Mouse (Mus musculus) olfactory bulb, adult 2 months (tissue): Measurements from ENCODE around the gene B4gat1.

Experiments used
- CTCF ChIP-seq: fragments of 200-500 bp; IDR thresholded peaks from 2 replicates; pipeline ENCODE4 v1.5.1; 2012; ENCODE audit warnings: low read depth, mild to moderate bottlenecking, low read length, moderate library complexity; ENCODE audit not compliant: insufficient read depth
- POLR2A ChIP-seq: fragments of 200-500 bp; IDR thresholded peaks from 2 replicates; pipeline ENCODE4 v1.6.1; 2012; ENCODE audit warnings: mild to moderate bottlenecking, low read depth, low read length, moderate library complexity; ENCODE audit not compliant: insufficient read depth

DNA sequence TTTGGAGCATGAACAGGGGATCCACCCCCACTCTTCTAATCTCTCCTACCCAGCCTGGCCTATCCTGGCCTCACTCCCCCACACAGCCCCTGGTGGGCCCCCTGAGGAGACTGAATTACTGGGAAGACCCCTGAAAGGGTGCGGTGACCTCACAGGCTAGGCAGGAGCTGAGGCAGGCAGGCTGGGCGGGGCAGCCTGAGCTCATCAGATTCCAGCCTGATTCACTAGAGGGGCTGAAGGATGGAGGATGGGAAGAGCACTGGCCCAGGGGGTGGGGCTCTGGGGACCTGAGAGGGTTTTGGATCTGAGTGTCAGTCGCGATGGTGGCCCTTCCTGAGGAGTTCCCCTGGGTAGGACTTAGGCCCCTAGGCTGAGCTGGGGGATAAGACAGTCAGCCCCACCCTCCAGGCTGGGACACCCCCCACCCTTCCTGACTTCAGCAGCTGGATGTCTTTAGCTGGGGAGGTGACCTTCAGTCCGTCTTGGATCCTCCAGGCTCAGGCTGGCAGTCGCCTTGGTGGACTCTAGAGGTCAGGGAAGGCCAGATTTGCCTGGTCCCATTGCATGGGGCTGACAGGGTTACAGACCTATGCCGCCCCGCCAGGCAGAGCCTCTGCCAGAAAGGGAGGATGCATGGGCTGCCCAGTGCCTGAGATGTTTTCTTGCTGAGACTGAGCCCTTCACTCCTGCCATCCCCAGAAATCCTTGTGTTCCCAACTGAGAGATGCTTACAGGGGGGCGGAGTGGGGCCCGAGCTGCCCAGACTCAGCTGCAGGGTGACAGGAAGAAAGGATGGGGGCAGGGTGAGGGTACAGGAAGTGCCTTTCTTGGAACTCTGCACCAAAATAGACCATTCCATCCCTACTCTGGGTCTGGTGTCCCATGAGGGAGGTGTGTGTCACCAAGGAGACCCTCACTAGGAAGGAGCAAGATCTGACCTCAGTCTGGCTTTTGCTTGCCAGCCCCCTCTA, 20.5 kb downstream of the B4gat1 start:
- TF ChIP-seq POLR2A (no peak), CTCF (no peak)
